Mouse (Mus musculus) liver, adult 2 months (tissue): ENCODE data around the gene Pigp. TPM values are rescaled to one million over a fixed set of nuclear protein-coding genes. Genes with fewer than 3 reads are reported as not detected.
A peak's percentile ranks its signal among the peaks of the same experiment; 100 is the strongest.

Source experiments
- DNase-seq: peaks from one replicate; pipeline ENCODE4 v3.0.0-alpha.2; 2011; ENCODE audit warnings: low read depth, low spot score; ENCODE audit errors: extremely low read depth
- H3K27ac ChIP-seq: fragments of 200-500 bp; replicated peaks from 2 replicates; pipeline ENCODE4 v1.5.1; 2012; ENCODE audit warnings: low read depth, mild to moderate bottlenecking, control low read depth, inconsistent platforms, low read length; ENCODE audit not compliant: insufficient read depth
- H3K27me3 ChIP-seq: fragments of 200-500 bp; 2 replicates; pipeline ENCODE4 v1.6.1; 2012; ENCODE audit warnings: mild to moderate bottlenecking, moderate library complexity, low read length, inconsistent platforms; ENCODE audit not compliant: control insufficient read depth, insufficient read depth
- H3K36me3 ChIP-seq: fragments of 200-500 bp; 2 replicates; pipeline ENCODE4 v1.6.1; 2012; ENCODE audit warnings: low read length, inconsistent platforms; ENCODE audit not compliant: control insufficient read depth, insufficient read depth
- H3K4me1 ChIP-seq: fragments of 200-500 bp; 2 replicates; pipeline ENCODE4 v1.6.1; 2011; ENCODE audit warnings: low read length; ENCODE audit not compliant: control insufficient read depth, insufficient read depth
- H3K4me3 ChIP-seq: fragments of 200-500 bp; 2 replicates; pipeline ENCODE4 v1.5.1; 2011; ENCODE audit warnings: low read depth, mild to moderate bottlenecking, control low read depth, low read length, moderate library complexity; ENCODE audit not compliant: insufficient read depth
- H3K79me2 ChIP-seq: fragments of 200-500 bp; 2 replicates; pipeline ENCODE4 v1.6.1; 2012; ENCODE audit warnings: inconsistent platforms, mild to moderate bottlenecking, low read length, moderate library complexity; ENCODE audit not compliant: control insufficient read depth, insufficient read depth
- H3K9ac ChIP-seq: fragments of 200-500 bp; 2 replicates; pipeline ENCODE4 v1.6.1; 2012; ENCODE audit warnings: low read depth, mild to moderate bottlenecking, control low read depth, inconsistent platforms, low read length
- CTCF ChIP-seq: fragments of 200-500 bp; IDR thresholded peaks from 2 replicates; pipeline ENCODE4 v1.5.1; 2011; ENCODE audit warnings: low read depth, low read length, control low read depth
- POLR2A ChIP-seq: fragments of 200-500 bp; IDR thresholded peaks from 2 replicates; pipeline ENCODE4 v1.6.1; 2011; ENCODE audit warnings: low read length, control low read depth; ENCODE audit not compliant: insufficient read depth; ENCODE audit errors: extremely low read depth
- WGBS: fragments of 180-500 bp; shearing (Covaris S2); methylation state at CpG from one replicate; pipeline ENCODE4 v1.1.7; 2018; 5-methylcytosine and 5-hydroxymethylcytosine counted together
- polyA plus RNA-seq: library from polyadenylated mRNA; depleted of rRNA; stranded (reverse); fragments of >200 nt; gene quantifications from 2 replicates; pipeline ENCODE4 v1.2.3, GENCODE M21; 2012; rRNA removed
- total RNA-seq: library from RNA; depleted of rRNA; stranded (reverse); fragments of >200 nt; gene quantifications from 2 replicates; pipeline ENCODE4 v1.2.3, GENCODE M21; 2014; rRNA removed

Pigp gene
- total and polyA plus RNA-seq, 2 experiments = 13.1 to 41.2 TPM

DNA sequence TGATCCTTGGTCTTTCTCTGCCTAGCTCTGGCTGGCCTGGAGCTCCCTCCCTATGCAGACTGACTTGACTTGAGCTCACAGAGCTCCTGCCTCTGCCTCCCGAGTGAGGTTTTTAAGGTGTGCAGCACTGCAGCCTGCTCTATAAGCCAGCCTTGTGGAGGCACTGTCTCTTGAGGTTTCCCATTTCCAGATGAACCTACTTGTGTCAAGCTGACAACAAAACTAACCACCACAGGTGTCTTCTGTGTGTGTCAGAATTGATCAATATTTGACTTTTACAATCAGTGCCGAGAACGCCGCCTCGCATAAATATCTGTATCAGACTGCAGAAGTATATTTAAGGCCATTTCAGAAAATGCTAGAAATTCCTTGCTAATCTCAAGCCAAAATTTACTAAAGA is 57.0 kb downstream of the Pigp start:
- H3K27ac ChIP-seq = no peak overlapping the region
- H3K27me3 ChIP-seq = no peaks in the 10 kb centered on the region
- no peak overlapping the region for H3K4me3 ChIP-seq
- DNase-seq = no peak
- no peak overlapping the region for H3K9ac ChIP-seq
- 86% methylated on average over 5 of the region's 5 CpGs for WGBS
- H3K79me2 ChIP-seq = peaks cover 3% of the 10 kb centered on the region; the same call in 1 of the 2 replicates
- TF ChIP-seq POLR2A (no peak), CTCF (no peak)
- H3K4me1 ChIP-seq = peaks cover 12% of the 10 kb centered on the region
- H3K36me3 ChIP-seq = no peaks in the 10 kb centered on the region

DNA sequence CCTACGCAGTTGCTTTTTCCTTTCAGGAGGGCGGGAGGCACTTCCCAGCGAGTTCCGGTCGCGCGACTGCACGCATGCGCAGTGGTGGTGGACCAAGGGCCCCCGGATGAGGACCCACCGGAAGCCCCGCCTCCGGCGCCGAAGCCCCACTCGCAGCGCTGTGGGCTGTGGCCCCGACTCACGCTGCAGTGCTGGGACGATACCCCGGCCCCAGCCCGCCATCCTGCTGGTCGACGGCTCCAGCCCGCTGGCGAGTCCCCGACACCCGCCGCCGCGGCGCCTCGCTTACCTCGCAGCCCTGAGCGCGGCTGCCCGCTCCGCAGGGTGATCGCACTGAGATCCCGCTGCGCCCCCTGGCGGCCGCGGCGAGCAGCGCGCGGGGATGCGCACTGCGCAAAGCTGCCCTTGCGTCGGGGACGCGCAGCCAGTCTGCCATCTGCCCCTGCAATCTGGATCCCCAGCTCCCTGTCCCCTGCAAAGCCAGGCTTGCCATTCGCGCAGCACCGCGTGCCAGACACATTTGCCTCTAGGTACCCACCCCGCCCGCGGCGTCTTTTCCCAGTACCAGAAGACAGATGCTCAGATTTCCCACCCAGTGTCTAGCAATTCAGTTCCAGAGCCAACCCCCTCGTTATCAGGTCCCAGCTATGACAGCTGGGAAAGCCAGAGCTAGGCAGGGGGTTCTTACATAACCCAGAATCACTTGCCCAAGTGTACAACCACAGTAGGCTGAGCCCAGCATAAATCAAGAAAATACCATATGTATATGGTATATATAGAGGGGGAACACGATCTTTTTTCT is 58.2 kb downstream of the Pigp start, which contains the start of gene Hlcs:
Hlcs (minus strand) TSS at position 343 of the 802 bp plus-strand sequence.
- 1% methylated on average over 64 of the region's 64 CpGs for whole genome bisulfite sequencing
- Histone ChIP-seq H3K9ac (peak within 1 kb of the TSS; percentile 97), H3K4me1 (peaks cover 12% of the 10 kb centered on the region), H3K79me2 (peaks cover 3% of the 10 kb centered on the region; the same call in 1 of the 2 replicates), H3K27ac (peak within 1 kb of the TSS; percentile 93), H3K27me3 (no peaks in the 10 kb centered on the region), H3K4me3 (peak within 1 kb of the TSS; percentile 79), H3K36me3 (no peaks in the 10 kb centered on the region)
- TF ChIP-seq CTCF = peak; percentile 92
- TF ChIP-seq POLR2A = 0 out of 2 replicates have a peak, but pooled peaks have one; percentile 56
- no peak for DNase-seq

DNA sequence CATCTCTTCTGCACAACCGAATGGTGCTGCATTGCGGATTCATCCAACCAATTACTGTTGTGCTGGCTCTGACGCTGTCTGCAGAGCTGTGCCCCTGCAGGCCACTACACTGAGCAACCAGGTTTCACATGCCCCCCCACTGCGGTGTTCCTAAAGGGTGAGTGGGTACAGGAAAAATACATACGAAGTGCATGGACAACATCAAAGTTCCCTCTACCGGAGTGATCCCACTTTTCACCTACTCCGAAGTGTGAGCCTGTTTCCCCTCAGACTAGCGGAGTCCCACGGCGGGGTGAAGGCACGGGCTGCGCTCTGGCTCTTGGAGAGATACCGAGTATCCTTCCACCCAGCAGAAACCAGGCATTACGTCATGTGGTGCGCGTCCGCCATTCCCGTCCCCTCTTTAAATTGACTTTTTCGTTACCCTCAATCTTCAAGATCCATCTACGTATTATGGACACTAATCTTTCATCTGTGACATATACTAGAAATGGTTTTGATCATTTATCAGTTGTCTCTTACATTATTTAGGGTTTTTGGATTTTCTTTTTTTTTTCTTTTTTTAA is 58.9 kb downstream of the Pigp start:
- peak overlapping the region; percentile 90 for H3K27ac ChIP-seq
- peak overlapping the region; percentile 72 for H3K9ac ChIP-seq
- H3K4me3 ChIP-seq = peak overlapping the region; percentile 68
- TF ChIP-seq POLR2A = no peak
- TF ChIP-seq CTCF = 0 out of 2 replicates have a peak, but pooled peaks have one; percentile 22
- H3K36me3 ChIP-seq = no peaks in the 10 kb centered on the region
- peaks cover 3% of the 10 kb centered on the region; the same call in 1 of the 2 replicates for H3K79me2 ChIP-seq
- peak; percentile 79 for DNase-seq
- no peaks in the 10 kb centered on the region for H3K27me3 ChIP-seq
- under 1% methylated on average over 20 of the region's 20 CpGs for WGBS
- peaks cover 12% of the 10 kb centered on the region for H3K4me1 ChIP-seq

DNA sequence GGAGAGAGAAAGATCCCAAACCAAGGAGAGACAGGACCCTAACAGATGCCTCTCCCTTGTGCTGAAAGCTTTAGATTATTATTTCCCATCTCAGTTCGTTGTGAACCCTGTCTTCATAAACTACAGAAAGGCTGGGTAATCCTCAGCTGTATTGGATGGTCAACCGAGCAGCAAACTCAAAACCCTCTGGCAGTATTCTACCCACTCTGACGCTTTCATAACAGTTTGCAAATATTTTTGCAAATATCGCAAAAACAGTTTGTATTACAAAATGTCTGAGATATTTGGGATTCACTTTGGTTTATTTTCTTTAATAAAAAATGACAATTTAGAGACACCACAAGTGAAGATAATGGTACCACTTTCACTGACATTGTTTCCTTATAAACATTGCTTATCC is 59.7 kb downstream of the Pigp start:
- no peak for DNase-seq
- no peaks in the 10 kb centered on the region for H3K36me3 ChIP-seq
- no peak overlapping the region for H3K4me3 ChIP-seq
- H3K4me1 ChIP-seq = peaks cover 12% of the 10 kb centered on the region
- H3K27ac ChIP-seq = no peak overlapping the region
- H3K79me2 ChIP-seq = peaks cover 3% of the 10 kb centered on the region; the same call in 1 of the 2 replicates
- 40% methylated on average over 4 of the region's 4 CpGs for WGBS
- TF ChIP-seq POLR2A = no peak
- no peak for TF ChIP-seq CTCF
- no peak overlapping the region for H3K9ac ChIP-seq
- no peaks in the 10 kb centered on the region for H3K27me3 ChIP-seq

DNA sequence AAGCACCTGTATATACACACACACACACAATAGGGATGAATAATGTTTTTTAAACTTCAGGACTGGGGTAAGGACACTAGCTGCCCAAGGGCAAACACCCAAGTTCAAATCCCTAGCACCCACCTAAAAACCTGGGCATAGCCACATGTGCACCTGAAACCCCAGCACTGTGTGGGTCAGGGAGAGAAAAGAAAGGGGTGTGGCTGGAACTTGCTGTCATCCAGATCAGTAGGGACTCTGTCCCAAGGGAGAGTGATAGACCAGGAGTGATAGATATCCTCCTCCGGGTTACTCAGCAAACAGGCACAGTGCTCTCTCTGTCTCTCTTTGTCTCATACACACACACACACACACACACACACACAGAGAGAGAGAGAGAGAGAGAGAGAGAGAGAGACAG is 60.2 kb downstream of the Pigp start:
- Histone ChIP-seq H3K27me3 (no peaks in the 10 kb centered on the region), H3K4me3 (no peak overlapping the region), H3K9ac (no peak overlapping the region), H3K4me1 (peaks cover 8% of the 10 kb centered on the region), H3K79me2 (peaks cover 3% of the 10 kb centered on the region; the same call in 1 of the 2 replicates), H3K36me3 (no peaks in the 10 kb centered on the region), H3K27ac (no peak overlapping the region)
- TF ChIP-seq POLR2A = no peak
- TF ChIP-seq CTCF = no peak
- WGBS = 40% methylated on average over 1 of the region's 1 CpGs
- no peak for DNase-seq

DNA sequence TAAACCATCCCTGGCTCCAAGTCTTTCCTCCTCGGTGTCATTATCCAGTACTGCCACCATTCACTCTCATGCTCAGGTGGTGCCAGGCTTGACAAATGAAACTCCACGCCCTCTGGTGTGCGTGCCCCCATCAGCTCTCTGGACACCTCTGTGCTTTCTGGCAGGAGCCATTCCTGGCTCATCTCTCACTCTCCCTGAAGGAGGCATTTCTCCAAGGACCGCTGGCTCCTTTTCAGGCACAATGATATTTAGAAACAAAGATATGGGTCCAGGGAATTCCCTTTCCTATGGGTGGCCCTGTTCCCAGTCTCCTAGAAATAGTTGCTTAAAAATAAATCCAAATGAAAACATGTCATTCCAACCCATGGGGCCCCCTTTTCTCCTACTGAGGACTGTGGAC is 62.6 kb downstream of the Pigp start:
- Histone ChIP-seq H3K4me3 (no peak overlapping the region), H3K36me3 (no peaks in the 10 kb centered on the region), H3K27me3 (no peaks in the 10 kb centered on the region), H3K9ac (no peak overlapping the region), H3K4me1 (peaks cover 7% of the 10 kb centered on the region), H3K27ac (no peak overlapping the region), H3K79me2 (peaks cover 3% of the 10 kb centered on the region; the same call in 1 of the 2 replicates)
- no peak for DNase-seq
- no peak for TF ChIP-seq POLR2A
- no peak for TF ChIP-seq CTCF
- WGBS = 98% methylated on average over 4 of the region's 4 CpGs

Other genes with a start within 250 kb of the Pigp start
- 6.0 and 6.4 TPM in 2 replicates for gene Hlcs, start 58.3 kb downstream of the Pigp start, total RNA-seq
- 6.4 and 7.2 TPM in 2 replicates for gene Hlcs, start 58.3 kb downstream of the Pigp start, polyA plus RNA-seq
- 0.74 and 1.6 TPM in 2 replicates for gene Ripply3, start 43.4 kb downstream of the Pigp start, total RNA-seq
- gene Ripply3, start 43.4 kb downstream of the Pigp start, polyA plus RNA-seq = 0.99 and 1.1 TPM in 2 replicates
- gene Ttc3, start 1.2 kb downstream of the Pigp start, total RNA-seq = 26.7 and 28.6 TPM in 2 replicates
- gene Ttc3, start 1.2 kb downstream of the Pigp start, polyA plus RNA-seq = 6.8 and 9.3 TPM in 2 replicates
- gene Vps26c, start 155.0 kb upstream of the Pigp start, total RNA-seq = 33.1 and 33.9 TPM in 2 replicates
- gene Vps26c, start 155.0 kb upstream of the Pigp start, polyA plus RNA-seq = 18.8 and 19.4 TPM in 2 replicates
- gene Dyrk1a, start 198.2 kb upstream of the Pigp start, total RNA-seq = 12.2 and 12.6 TPM in 2 replicates
- gene Dyrk1a, start 198.2 kb upstream of the Pigp start, polyA plus RNA-seq = 10.9 and 13.6 TPM in 2 replicates